In genomic region chr16:33123938-33124820, GRCm38 (mm10) we compare ENCODE assay signal across 10 mouse cellular contexts.
DNase-seq lines count a peak whose midpoint lies in the region; ATAC-seq lines count a peak whose summit lies in the region.
"Had no signal": no experiment of that assay in that cellular context is flagged by ENCODE, and none has a peak within 500 bp of the region (broad histone marks: within the 10 kb centered on the region; RNA-seq: fewer than 3 reads in every experiment).

No protein-coding gene starts in this region.

- H3K9me3 ChIP-seq in heart, embryonic 10.5 days: no peaks in the 10 kb centered on the region
- no peaks in the 10 kb centered on the region for H3K9me3 ChIP-seq in limb, embryonic 10.5 days (replicated peaks)
- H3K9me3 ChIP-seq in forebrain, embryonic 15.5 days: no peaks in the 10 kb centered on the region
- H3K9me3 ChIP-seq: midbrain, embryonic 12.5 days had no signal

- peak; percentile 85 for DNase-seq in heart, embryonic 10.5 days (ENCODE audit: low spot score)
- DNase-seq in heart, postnatal 36 days: no peak
- peak; percentile 71 for DNase-seq in testis, postnatal 10 days (ENCODE audit: low spot score)
- no peak for DNase-seq in testis, postnatal 14 days (ENCODE audit: low spot score)
- peak; percentile 78 for DNase-seq in limb, embryonic 10.5 days (ENCODE audit: low spot score)
- no peak for DNase-seq in urinary bladder, adult 2 months (ENCODE audit: low spot score)
- DNase-seq in gastrocnemius, postnatal 25 days: no peak

- 65% methylated on average over 24 of the region's 24 CpGs for WGBS in heart, embryonic 10.5 days
- WGBS in limb, embryonic 10.5 days: 52% methylated on average over 24 of the region's 24 CpGs
- WGBS in forebrain, embryonic 15.5 days: 73% methylated on average over 24 of the region's 24 CpGs

- no peak overlapping the region for H3K4me3 ChIP-seq in heart, embryonic 10.5 days
- no peak overlapping the region for H3K4me3 ChIP-seq in limb, embryonic 10.5 days
- no peak overlapping the region for H3K4me3 ChIP-seq in forebrain, embryonic 15.5 days
- H3K4me3 ChIP-seq: midbrain, embryonic 12.5 days had no signal

- no peak overlapping the region for H3K4me2 ChIP-seq in forebrain, embryonic 15.5 days (replicated peaks)
- H3K4me2 ChIP-seq: midbrain, embryonic 12.5 days had no signal

- H3K27ac ChIP-seq in heart, embryonic 10.5 days: no peak overlapping the region
- H3K27ac ChIP-seq in limb, embryonic 10.5 days: peak overlapping the region; percentile 61; the same call in 1 of the 2 replicates
- H3K27ac ChIP-seq in forebrain, embryonic 15.5 days (replicated peaks): no peak overlapping the region
- H3K27ac ChIP-seq: kidney, postnatal 0 days; midbrain, embryonic 12.5 days had no signal

- H3K9ac ChIP-seq in forebrain, embryonic 15.5 days (replicated peaks): no peak overlapping the region
- H3K9ac ChIP-seq: midbrain, embryonic 12.5 days had no signal

- intact Hi-C loops in heart, postnatal 36 days (cut with DNase I): no loop called here

- no peaks in the 10 kb centered on the region for H3K27me3 ChIP-seq in heart, embryonic 10.5 days (ENCODE audit: insufficient read depth, poor library complexity, severe bottlenecking)
- H3K27me3 ChIP-seq in limb, embryonic 10.5 days (ENCODE audit: low read depth, poor library complexity, severe bottlenecking): no peaks in the 10 kb centered on the region
- H3K27me3 ChIP-seq in forebrain, embryonic 15.5 days: no peaks in the 10 kb centered on the region
- H3K27me3 ChIP-seq: midbrain, embryonic 12.5 days had no signal

- H3K4me1 ChIP-seq in heart, embryonic 10.5 days: peaks cover 23% of the 10 kb centered on the region
- peaks cover 40% of the 10 kb centered on the region for H3K4me1 ChIP-seq in limb, embryonic 10.5 days
- H3K4me1 ChIP-seq in forebrain, embryonic 15.5 days: peaks cover 7% of the 10 kb centered on the region
- H3K4me1 ChIP-seq: midbrain, embryonic 12.5 days had no signal

- peaks cover 12% of the 10 kb centered on the region; the same call in 1 of the 2 replicates for H3K36me3 ChIP-seq in heart, embryonic 10.5 days
- peaks cover 8% of the 10 kb centered on the region; the same call in 1 of the 2 replicates for H3K36me3 ChIP-seq in limb, embryonic 10.5 days
- H3K36me3 ChIP-seq in forebrain, embryonic 15.5 days: no peaks in the 10 kb centered on the region; the same call in 1 of the 2 replicates

- no peak for ATAC-seq in forebrain, embryonic 15.5 days (replicated peaks)

Comparison
In these comparisons a context has a peak if more than half of its experiments do, and no peak if none do; other contexts are left out.
1. DNase-seq: peak in heart, embryonic 10.5 days (single experiment), testis, postnatal 10 days (single experiment) and limb, embryonic 10.5 days (single experiment); none in heart, postnatal 36 days (0 of 2), testis, postnatal 14 days (single experiment), urinary bladder, adult 2 months (single experiment) and gastrocnemius, postnatal 25 days (single experiment).